Mouse (Mus musculus) embryonic facial prominence, embryonic 11.5 days (tissue): ENCODE data around the gene 1700024G13Rik. TPM values are rescaled to one million over a fixed set of nuclear protein-coding genes. Genes with fewer than 3 reads are reported as not detected.

ENCODE experiments used
- polyA plus RNA-seq: library from polyadenylated mRNA; unstranded; fragments of >200 nt; fragmentation: Nextera tagmentation; extraction: Ambion mirVana; gene quantifications from 2 replicates; pipeline ENCODE4 v1.2.1, GENCODE M21; 2014

Gene 1700024G13Rik
- polyA plus RNA-seq, 1 experiment from 2014 or later: 0.34 TPM

Other genes with a start within 250 kb of the 1700024G13Rik start
- not detected in 2 replicates for gene Msmb, start 246.4 kb downstream of the 1700024G13Rik start, polyA plus RNA-seq
- gene Ncoa4, start 228.5 kb downstream of the 1700024G13Rik start, polyA plus RNA-seq: 89.3 and 92.7 TPM in 2 replicates
- gene Timm23, start 186.5 kb downstream of the 1700024G13Rik start, polyA plus RNA-seq: 315 and 318 TPM in 2 replicates
- 74.2 and 81.7 TPM in 2 replicates for gene Parg, start 186.4 kb downstream of the 1700024G13Rik start, polyA plus RNA-seq
- gene Ogdhl, start 66.4 kb downstream of the 1700024G13Rik start, polyA plus RNA-seq: 13.2 and 17.1 TPM in 2 replicates
- 0.67 and 0.80 TPM in 2 replicates for gene Slc18a3, start 76.5 kb upstream of the 1700024G13Rik start, polyA plus RNA-seq
- gene Chat, start 77.6 kb upstream of the 1700024G13Rik start, polyA plus RNA-seq: 0.10 TPM in 1 of 2 replicates, not detected in the other
- gene Ercc6, start 125.1 kb upstream of the 1700024G13Rik start, polyA plus RNA-seq: 20.5 and 26.3 TPM in 2 replicates
- gene Prrxl1, start 211.0 kb upstream of the 1700024G13Rik start, polyA plus RNA-seq: 7.6 and 9.6 TPM in 2 replicates